Mouse (Mus musculus) heart, postnatal 10 days (tissue): Measurements from ENCODE around the gene Itk. TPM values are rescaled to one million over a fixed set of nuclear protein-coding genes. Genes with fewer than 3 reads are reported as not detected.
A peak's percentile ranks its signal among the peaks of the same experiment; 100 is the strongest.

Experiments
- DNase-seq, 2 experiments: peaks; one replicate each; pipeline ENCODE4 v3.0.0; 2021
- intact Hi-C: fragments of 180-260 bp; cut with DNase I; formaldehyde crosslinking; loops from one replicate; pipeline ENCODE4 v1.15.1; 2025
- total RNA-seq, 2 experiments: library from RNA; stranded (reverse); gene quantifications; 2 replicates each; pipeline ENCODE4 v1.2.3; 2021

Gene Itk
- total RNA-seq, 2 experiments from 2014 or later, result 0.50 to 0.86 TPM

DNA sequence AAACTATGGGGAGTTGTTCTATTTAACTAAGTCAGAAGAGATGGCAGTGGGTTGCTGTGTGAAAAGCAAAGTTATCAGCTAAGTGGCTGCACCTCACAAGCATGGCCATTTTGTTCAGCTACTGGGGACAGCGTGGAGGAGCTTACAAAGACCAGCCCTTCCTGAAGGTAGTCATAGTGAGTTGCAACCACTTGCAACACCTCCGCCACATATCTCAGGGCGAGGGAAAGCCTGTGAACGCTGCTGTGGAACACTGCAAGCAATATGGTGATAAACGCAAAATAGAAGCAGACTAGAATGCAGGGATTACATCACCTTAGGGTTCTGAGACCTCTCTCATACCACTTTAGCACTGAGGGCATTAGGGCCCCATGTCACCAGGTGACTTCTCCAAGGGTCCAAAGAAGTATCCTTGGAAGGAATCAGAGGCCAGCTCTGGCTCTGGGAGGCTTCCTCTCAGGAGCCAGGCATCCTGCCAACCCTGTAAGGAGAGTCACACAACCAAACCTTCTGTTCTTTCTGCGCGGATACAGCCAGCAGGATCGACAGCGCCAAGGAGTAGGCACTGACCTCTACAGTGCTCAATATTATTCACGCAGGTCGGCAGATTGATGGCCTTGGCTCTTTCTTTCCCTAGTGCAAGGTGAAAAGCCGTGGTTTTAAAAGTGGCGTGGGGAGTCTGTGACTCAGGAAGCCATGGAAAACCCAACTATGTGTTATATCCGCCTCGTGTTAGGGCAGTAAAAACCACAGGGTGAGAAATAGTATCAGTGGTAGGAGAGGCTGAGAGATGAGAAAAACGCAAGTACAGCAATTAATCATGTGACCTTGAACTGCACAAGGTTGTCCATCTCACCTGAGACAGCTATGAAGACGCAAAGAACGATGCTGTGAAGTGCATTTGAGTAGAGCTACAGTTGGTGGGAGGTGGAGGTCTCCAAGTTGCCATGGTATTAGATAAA, 27.0 kb downstream of the Itk start:
- intact Hi-C loops, result no loop called here
- DNase-seq, result no peak

DNA sequence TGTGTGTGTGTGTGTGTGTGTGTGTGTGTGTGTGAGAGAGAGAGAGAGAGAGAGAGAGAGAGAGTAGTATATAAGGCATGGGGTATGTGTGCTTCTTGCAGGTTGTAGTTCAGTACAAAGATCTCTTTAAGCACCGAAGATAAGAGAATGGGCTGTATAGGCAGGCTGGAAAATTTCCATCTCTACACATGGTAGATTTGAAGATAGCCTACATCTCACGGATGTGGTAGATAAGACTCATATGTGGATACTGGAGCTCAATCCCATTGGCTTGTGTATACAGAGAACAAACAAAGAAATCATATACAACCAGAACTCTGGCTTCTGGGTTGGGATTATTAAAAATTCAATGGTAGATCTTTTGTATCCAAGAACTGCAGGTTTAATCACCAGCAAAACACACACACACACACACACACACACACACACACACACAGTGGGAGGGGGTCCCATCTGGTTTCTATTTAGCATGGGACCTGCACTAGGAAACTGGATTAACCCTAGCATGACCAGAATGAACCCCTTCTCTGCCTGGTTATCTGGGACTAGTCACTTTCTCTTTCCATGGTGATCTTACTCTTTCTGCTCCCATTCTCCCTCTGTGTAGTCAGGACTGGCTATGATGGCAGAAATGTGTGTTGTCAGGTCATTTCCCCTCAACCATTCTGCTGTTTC, 28.2 kb downstream of the Itk start:
- DNase-seq, result no peak

DNA sequence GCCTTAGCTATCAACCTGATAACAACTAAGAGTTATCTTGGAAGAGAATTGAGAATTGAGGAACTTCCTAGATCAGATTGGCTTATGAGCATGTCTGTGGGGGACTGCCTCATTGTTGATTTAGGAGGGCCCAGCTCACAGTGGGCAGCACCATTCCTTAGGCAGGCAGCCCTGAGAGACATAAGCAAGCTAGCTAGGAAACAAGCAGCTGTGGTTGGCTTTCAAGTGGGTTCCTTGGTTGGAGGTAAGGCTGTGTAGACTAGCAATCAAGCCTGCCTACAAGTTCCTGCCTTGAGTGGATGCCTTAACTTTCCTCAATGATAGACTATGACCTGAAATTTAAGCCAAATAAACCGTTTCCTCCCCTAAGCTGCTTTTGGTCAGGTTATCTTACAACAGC, 30.9 kb downstream of the Itk start:
- intact Hi-C loops, result no loop called here

More for the DNA sequence above, 28.2 kb downstream of the Itk start:
- intact Hi-C loops, result no loop called here

DNA sequence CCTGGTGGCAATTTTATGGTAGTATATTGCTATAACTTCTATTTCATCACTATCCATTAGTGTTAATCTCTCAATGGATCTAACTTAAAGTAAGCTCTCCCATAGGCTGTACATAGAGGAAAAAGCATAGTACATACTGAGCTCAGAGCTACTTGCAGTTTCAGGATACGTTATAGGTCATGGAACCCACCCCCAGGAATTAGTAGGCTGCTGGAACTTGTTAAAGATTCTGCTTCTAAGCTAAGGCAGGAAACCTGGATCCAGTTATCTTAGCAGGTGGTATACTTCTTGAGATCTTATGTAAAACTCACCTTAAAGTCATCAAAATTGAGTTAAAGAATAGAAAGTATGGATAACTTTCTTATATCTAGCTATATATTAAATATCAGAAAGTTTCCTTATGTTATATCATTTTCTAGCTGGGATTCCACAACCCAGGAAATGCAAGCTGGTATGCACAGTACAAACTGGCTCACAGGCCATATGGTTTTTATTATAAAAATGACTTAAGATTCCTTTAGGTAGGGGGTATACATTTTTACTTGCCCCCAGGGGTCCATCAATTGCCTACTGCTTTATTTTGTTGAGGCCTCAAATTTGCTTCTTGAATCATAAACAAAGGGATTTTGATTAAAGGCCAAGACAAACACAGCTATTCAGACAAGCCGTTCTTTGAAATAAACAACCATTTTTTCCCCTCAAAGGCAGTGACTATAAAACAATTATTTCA, 39.5 kb downstream of the Itk start:
- DNase-seq, result no peak
- intact Hi-C loops, result no loop called here

More for the DNA sequence above, 30.9 kb downstream of the Itk start:
- DNase-seq, result no peak

DNA sequence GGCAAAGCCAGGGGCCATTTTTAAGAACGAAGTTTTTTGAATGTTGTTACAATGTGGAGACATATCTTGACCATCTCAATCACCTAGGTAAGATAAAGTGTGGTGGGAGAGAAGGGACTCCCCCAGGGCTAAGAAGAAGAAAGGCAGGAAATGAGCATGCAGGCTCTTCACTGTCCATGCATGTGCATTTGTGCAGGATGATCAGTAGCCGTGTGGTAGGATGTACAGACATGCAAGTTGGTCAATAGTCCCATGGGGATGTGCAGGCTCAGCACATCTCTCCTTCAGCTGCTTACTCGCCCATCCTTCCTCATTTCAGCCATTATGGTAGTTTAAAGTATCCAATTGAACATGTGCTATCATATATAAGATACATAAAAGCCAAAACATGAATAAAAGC, 40.9 kb downstream of the Itk start:
- DNase-seq, result no peak
- intact Hi-C loops, result no loop called here

DNA sequence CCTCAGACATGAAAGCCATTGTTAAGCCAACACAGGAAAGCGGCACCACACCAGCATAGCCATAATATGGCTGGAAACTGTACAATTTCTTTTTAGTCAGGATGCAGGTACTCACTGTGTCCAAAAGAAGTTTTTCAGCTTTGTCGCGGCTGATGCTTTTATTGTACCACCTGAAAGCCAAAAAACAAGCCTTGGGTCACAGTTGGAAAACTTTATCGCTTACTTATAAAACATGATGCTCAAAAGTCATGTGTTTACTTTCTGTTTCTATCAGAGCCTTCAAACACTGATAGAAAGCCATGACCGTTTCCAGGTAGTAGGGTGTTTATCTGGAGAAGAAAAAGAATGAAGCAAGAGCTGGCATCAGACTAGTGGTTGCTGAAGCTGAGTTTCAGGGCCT, 41.6 kb downstream of the Itk start:
- no peak for DNase-seq
- intact Hi-C loops, result no loop called here

DNA sequence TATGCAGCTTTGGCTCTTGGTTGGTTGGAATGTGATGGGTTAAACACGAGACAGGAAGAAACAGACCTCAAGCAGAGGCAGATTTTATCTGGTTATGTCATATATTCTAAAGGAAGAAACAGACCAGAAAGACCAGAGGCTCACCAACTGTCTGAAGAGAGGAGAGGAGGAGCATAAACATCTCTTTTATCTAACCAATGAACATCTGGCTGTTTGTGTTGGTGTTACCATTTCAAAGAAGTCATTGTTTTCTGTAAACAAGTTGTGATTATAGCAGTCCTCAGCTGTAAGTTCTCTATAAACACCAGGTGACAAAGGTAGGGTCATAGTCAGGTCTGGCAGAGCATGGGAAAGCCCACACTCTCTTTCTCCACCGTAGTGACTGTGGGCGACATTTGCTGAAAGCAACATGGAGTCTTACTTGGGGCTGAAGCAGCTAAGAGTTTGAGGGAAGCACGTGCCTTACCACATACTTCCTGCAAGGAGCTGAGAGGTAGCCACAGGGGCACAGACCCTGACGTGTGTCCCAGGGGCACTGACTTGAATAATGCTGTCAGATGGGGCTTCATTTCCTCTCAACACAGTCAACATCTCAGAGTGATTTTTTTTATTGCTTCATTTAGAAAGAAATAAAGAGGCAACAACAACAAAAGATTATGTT, 45.3 kb downstream of the Itk start:
- intact Hi-C loops, result no loop called here

DNA sequence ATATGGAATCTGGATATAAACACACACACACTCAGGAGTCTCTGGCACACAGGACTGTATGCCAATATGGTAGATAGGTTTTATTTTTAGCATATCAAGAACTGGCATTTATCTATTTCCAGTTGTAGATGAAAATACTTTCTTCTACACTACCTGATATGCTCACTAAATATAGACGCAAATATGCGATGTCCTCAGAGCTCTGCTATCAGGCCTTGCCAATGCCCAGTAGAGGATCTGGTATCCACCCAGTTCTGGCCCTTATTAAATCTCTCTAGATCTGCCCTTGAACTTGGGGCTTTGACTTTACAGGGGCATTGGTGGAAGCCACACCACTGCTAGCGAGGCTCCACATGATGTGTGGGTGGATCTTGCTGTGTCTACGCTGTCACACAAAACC, 47.4 kb downstream of the Itk start:
- intact Hi-C loops, result no loop called here
- peak in 1 of 2 experiments; percentile 10 for DNase-seq

More for the DNA sequence above, 45.3 kb downstream of the Itk start:
- no peak for DNase-seq

DNA sequence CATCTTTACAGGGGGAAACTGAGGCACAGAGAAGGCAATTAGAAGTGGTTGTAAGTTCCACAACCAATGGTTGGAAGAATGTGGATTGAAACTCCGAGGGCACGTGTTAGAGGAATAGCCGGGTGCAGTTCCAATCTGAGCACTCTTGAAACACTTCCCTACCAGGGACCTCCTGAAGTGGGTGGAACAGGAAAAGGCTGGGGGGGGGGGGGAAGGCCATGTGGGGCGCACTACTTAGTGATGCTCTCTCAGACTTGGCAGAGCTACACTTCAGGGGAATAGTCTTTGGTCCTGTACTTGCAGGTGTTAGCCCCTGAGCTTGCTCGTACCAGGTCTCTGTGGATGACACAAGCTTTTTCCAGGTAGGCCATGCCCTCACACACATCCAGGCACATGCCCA, 53.3 kb downstream of the Itk start:
- DNase-seq, result no peak
- intact Hi-C loops, result no loop called here

DNA sequence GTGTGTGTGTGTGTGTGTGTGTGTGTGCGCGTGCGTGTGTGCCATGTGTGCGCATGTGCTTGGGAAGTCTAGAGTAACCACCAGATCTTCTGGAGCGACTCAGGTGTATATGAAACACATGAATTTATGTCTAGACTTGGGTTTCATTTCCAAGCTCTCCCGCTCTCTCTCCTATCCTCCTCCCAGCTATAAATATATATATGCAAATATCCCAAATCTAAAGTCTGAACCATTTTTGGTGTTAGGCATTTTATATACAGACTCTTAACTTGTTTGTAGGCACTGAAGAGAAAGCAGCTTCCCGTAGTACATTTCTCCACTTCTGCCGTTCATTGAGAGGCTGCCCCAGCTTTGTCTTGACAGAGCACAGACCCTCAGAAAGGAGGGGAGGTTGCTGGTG, 57.1 kb downstream of the Itk start:
- intact Hi-C loops, result no loop called here
- no peak for DNase-seq

DNA sequence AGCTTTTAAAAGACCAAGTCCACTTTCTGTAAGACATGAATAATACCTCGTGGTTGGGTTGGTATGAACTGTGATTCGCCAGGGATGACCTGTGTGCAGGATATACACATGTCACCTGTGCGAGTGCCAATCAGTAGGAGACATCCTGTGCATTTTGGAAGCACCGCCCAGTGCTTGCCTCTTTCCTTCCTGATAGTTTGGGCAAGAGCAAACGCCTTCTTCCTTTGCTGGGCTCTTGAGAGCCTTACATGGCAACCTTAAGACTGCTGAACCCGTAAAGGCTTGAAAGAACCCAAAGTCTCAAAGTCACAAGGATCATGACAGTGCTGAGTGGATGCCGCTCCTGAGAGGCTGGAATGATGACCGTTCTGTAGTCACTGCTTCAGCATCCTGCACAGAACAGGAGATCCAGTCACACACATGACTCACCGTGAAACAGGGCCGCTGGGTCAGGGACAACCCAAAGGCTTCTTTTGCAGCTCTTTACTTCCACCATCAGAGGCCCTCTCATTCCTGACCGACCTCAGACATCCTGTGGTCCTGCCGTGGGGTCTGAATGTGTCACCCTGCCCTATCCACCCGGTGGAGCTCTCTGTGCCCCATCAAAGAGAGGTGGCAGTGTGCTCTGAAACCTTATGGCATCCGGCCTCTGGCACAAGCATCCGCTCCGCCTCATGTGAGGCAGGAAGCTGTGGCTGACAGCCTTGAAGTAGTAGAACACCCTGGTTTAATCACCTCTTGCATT, 62.9 kb downstream of the Itk start:
- no peak for DNase-seq
- intact Hi-C loops, result no loop called here

DNA sequence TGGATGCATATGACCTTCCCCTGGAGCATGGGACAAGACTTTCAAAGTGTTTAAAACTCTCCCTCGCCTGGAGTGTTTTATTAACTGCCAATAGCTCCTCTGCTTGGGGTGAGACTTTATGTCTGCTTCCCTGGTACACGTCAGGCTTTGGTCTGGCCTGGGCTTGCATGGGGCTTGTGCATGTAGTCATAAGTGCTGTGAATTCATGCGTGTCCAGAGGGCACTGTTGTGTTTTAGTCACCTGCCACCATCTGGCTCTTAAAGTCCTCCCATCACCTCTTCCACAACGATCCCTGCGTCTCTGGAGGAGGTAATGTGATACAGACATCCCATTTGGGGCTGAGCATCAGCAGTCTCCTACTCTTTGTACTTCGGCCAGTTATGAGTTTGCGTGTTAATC, 67.8 kb downstream of the Itk start:
- no peak for DNase-seq
- intact Hi-C loops, result no loop called here

DNA sequence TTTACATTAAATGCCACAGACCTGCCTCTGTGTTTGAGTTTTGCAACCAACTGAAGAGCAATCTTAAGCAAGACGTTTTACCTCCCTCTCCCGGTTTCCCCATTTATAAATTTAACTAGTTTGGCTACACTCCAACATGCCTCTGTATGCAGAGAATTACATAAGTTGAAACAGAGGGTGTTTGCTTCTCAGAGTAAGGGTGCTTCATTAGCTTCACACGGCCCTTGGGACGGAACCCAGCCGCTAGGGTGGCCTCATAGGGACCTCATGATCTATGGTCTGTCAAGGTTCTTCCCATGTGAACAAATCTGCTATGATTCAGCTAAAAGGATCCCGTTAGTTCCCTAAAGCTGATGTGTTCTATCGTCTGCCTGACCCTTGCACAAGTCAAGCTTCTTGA, 74.8 kb downstream of the Itk start:
- intact Hi-C loops, result no loop called here
- no peak for DNase-seq

DNA sequence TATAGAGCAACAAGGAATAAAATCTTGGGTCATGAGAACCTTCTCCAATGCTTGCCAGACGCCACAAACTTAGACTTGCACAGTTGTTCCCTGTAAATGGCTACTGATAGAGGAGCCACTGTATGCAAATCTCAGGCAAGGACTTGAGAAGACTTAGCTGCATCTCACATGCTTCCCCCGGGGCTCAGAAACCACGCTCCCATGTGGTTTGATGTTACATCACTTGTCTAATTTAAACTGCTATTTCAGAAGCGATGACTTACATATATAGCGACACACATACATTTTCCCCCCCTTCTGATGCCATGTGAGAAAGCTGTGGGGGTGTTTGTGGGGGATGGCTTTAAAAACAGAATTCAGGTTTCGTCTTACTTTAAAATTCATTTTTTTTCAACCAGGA, 75.5 kb downstream of the Itk start:
- no peak for DNase-seq
- intact Hi-C loops, result no loop called here

DNA sequence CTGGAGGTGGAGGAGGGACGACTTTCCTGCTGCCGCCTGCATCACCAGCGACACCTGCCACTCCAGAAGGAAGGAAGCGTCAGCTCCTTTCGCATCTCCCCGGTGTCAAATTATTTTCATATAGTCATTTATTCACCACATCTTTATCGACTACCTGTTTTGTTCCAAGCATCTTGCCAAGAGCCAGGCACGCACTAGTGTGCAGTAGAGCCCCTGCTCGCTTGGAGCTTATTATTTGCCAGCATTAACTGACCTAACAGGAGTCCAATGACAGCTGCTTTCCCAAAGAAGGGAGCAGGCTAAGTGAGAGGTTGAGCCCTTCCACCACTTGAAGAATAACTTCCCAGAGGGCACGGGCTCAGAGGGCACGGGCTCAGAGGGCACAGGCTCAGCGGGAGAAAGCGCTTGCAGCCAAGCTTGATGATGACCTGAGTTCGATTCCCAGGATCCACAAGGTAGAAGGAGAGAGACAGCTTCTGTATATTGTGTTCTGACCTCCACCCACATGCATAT, 76.7 kb downstream of the Itk start, which contains the start of gene Cyfip2:
TSS of gene Cyfip2 (minus strand) at position 337 of the 513 bp plus-strand sequence.
- peak; percentile 33 to 41 for DNase-seq
- intact Hi-C loops, result no loop called here

DNA sequence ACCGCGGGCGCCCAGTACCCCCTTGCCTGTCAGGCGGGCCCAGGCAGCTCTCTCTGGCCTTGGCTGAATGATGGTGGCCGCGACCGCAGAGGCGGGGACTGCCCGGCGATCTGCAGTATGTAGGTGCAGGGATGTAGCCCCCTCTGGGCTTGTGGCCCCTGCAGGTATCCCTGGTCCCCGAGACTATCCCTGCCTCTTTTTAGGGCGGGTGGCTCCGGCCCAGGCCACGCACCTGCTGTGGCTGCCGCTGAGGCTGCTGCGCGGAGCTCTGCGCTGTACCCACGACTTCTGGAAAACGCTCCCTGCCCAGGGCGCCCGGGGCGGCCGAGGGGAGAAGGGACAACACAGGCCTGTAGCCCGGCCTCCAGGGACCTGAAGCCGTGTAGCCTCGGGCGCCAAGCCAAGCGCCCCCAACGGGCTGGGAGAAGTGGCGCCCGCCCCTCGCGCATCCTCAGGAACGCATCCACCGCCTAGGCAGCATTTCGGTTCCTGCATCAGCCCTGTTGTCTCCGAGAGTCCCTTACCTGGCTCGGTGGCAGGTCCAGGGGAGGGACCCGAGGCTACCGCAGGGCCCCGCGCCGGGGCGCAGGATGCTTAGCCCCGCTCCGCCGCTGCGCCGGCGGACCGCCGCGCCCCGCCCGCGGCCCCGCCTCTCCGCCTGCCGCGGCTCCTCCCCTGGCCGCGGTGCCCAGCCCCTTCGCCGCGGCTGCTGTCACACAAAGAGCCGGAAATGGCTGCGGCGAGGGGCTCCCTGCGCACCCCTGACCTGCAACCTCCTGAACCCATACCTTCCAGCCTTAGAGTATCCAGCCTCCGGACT, 77.4 kb downstream of the Itk start:
- DNase-seq, result peak; percentile 50 to 53

DNA sequence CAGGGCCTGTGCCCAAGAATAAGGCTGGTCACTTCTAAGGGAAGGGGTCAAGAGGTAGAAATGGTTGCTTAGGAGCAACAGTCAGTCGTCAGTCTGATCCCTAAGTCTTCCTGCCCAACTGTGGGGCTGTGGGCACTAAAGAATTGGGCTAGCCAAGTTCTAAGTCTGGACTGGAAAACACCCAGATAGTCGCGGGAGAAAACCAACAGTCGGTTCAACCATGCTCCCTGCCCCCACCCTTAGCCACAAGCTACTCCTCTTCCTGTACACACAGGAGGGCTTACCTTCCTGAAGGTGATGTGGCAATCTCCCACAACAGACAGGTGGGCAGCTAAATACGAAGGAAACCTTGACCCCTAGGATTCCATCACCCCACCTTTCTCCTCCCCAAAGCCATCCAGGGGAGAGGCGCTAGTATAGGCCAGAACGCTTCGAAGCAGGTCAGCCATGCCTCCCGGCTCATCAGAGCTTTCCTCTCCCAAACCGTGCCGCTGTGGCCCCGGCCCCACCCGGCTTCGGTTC, 78.1 kb downstream of the Itk start:
- peak; percentile 16 to 17 for DNase-seq
- intact Hi-C loops, result no loop called here

More for the DNA sequence above, 77.4 kb downstream of the Itk start:
- intact Hi-C loops, result no loop called here

DNA sequence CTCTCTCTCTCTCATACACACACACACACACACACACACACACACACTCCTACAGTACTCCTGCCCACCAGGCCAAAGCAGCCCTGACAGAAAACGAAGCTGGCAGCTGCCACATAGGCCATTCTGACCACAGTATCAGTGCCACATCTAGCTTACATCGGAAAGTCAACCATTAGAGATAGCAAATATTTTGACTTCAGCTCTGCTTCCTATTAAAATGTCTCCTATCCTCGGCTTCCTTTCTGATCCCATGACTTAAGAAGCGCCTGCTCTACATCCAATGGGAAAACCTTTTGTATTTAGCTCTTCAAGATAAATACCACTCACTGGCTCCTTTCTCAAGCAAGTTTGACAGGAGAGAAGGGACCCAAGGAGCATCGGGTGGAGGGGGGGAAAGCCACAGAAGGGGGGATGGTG, 78.7 kb downstream of the Itk start:
- intact Hi-C loops, result no loop called here
- DNase-seq, result no peak
